Mouse (Mus musculus) E14TG2a.4 (cell line): ENCODE data around the gene Ino80b.
A peak's percentile ranks its signal among the peaks of the same experiment; 100 is the strongest.

Experiments
- CTCF ChIP-seq: conservative IDR thresholded peaks from 2 replicates; pipeline ENCODE4 v1.5.1; 2014; ENCODE audit warnings: low read length
- NANOG ChIP-seq: IDR thresholded peaks from 2 replicates; pipeline ENCODE4 v1.6.1; 2014; ENCODE audit warnings: borderline replicate concordance, low read length, mixed read lengths
- POU5F1 ChIP-seq: IDR thresholded peaks from 2 replicates; pipeline ENCODE4 v1.6.1; 2014; ENCODE audit warnings: low read length, borderline replicate concordance

DNA sequence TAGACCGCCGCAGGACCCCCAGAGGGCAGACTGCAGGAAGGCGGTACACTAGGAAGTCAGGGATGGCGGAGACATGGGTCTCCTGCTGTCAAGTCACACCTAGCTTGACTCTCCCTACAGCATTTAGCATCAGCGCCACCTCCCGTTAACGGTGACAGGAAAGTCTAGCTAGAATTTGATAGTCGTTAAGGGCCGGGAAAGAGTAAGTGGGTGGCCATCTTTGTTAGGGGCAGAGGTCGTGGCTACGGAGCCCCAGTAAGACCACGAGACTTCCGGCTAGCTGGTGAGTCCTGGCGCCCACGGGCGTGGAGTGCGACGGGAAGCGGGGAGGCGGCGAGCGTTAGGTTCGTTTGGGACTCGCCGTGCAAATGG, 23.9 kb downstream of the Ino80b start, which contains the start of the genes Ccdc142 and Gm42688:
- TF ChIP-seq CTCF (peak; percentile 12; the same call in 1 of the 2 replicates), NANOG (no peak), POU5F1 (no peak)
